Mouse (Mus musculus) ES-E14 (cell line): ENCODE data around the gene Gpa33.

Experiments
- CHD2 ChIP-seq: IDR thresholded peaks from 2 replicates; pipeline ENCODE4 v1.6.1; 2014; ENCODE audit warnings: mild to moderate bottlenecking, low read depth, low read length, inconsistent platforms
- ZNF384 ChIP-seq: IDR thresholded peaks from 2 replicates; pipeline ENCODE4 v1.6.1; 2012; ENCODE audit warnings: low read depth, low read length, inconsistent platforms

DNA sequence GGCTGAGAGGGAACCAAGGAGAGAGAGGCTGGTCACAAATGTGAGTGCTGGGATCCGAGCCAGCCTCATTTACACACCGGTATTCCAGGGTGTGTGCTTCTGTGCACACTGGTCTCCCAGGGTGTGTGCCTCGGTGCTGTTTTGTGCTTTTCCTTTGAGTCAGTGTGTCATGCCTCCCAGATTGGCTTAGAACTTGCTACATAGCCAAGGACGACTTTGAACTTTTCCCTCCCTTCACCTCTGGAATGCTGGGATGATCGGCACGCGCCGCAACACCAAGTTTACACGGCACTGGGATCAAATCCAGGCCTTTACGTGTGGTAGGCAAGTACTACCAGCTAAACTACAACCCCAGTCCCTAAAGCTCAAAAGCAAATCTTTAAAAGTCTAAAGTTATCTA, 22.0 kb downstream of the Gpa33 start:
- TF ChIP-seq CHD2: no peak
- TF ChIP-seq ZNF384: no peak
